Mouse (Mus musculus): Measurements from ENCODE around the gene Ank3. TPM values are rescaled to one million over a fixed set of nuclear protein-coding genes. Genes with fewer than 3 reads are reported as not detected.

Ank3 gene
- polyA plus RNA-seq, 1 experiment from 2014 or later = 150 TPM

DNA sequence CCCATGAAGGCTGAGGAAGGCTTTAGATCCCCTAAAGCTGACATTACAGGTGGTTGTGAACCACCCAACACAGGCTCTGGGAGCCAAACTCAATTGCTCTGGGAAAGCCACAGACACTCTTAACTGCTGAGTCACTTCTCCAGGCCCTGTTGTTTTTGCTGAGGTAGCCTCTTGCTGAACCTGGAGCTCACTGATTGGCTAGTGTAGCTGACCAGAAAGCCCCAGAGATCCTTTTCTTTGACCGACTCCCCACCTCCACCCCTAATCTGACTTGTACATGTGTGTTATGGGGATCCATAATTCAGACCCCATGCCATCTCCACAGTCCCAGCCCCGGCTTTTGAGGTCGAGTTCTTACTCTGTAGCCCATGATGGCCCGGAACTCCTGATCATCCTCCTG is 105.2 kb downstream of the Ank3 start:
- DNase-seq (no peak), ATAC-seq (ENCODE audit: low FRiP score, low TSS enrichment) (no peak)
- Histone ChIP-seq H3K27ac (replicated peaks; ENCODE audit: low read depth, low read length) (no peak overlapping the region), H3K36me3 (ENCODE audit: control insufficient read depth, insufficient read depth, low read length) (no peaks in the 10 kb centered on the region), H3K4me2 (ENCODE audit: low read length) (no peak overlapping the region), H3K4me1 (ENCODE audit: control insufficient read depth, insufficient read depth, low read length) (peaks cover 19% of the 10 kb centered on the region), H3K9ac (replicated peaks; ENCODE audit: low read length) (no peak overlapping the region), H3K9me3 (ENCODE audit: control insufficient read depth, low read length) (no peaks in the 10 kb centered on the region), H3K27me3 (ENCODE audit: control insufficient read depth, insufficient read depth, low read length) (no peaks in the 10 kb centered on the region), H3K4me3 (replicated peaks; ENCODE audit: low read depth, low read length) (no peak overlapping the region)
- WGBS = 88% methylated on average over 4 of the region's 4 CpGs

DNA sequence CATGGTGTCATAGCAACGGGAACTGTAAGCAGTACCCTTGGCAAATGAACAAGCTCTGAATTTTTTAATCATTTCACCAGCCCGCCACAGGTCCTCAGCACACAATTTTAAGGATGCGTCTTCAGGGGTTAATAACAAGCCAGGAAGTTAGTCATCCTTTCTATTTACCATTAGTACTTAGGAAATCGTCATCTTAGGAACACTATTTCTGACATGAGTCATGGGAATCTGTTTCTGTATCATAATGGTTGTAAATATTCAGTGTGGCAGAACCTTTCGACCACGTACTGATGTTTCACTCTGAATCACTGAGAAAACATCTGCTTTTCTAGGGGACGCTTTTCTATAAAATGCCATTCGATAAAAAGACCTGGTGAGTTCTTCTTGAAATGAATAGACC is 109.1 kb downstream of the Ank3 start:
- H3K4me1 ChIP-seq (ENCODE audit: control insufficient read depth, insufficient read depth, low read length) = no peaks in the 10 kb centered on the region
- no peak for ATAC-seq (ENCODE audit: low FRiP score, low TSS enrichment)
- H3K27ac ChIP-seq (replicated peaks; ENCODE audit: low read depth, low read length) = no peak overlapping the region
- no peaks in the 10 kb centered on the region for H3K27me3 ChIP-seq (ENCODE audit: control insufficient read depth, insufficient read depth, low read length)
- H3K4me3 ChIP-seq (replicated peaks; ENCODE audit: low read depth, low read length) = no peak overlapping the region
- 91% methylated on average over 8 of the region's 8 CpGs for WGBS
- no peak overlapping the region for H3K9ac ChIP-seq (replicated peaks; ENCODE audit: low read length)
- no peak for DNase-seq
- no peaks in the 10 kb centered on the region for H3K9me3 ChIP-seq (ENCODE audit: control insufficient read depth, low read length)
- no peaks in the 10 kb centered on the region for H3K36me3 ChIP-seq (ENCODE audit: control insufficient read depth, insufficient read depth, low read length)
- no peak overlapping the region for H3K4me2 ChIP-seq (ENCODE audit: low read length)

DNA sequence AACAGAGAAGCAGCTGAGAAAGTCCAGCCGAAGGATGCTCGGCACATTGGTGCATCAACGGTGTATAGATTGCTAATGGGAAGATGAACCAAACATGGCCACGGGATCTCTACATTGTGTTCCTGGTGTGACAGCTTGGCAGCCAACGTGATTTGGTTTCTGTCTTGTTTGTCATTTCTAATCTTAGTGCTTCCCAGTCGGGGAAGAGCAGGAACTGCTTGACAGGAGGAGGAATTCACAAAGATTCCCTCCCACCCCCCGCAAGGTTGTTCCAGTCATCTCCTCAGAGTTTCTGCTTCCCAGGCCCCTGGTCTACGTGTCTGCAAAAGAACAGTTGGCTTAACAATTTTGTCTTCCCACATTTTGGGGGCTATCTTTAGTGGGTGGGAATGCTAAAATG is 111.8 kb downstream of the Ank3 start:
- no peak overlapping the region for H3K4me3 ChIP-seq (replicated peaks; ENCODE audit: low read depth, low read length)
- H3K4me2 ChIP-seq (ENCODE audit: low read length) = no peak overlapping the region
- H3K9me3 ChIP-seq (ENCODE audit: control insufficient read depth, low read length) = no peaks in the 10 kb centered on the region
- H3K27ac ChIP-seq (replicated peaks; ENCODE audit: low read depth, low read length) = no peak overlapping the region
- no peak overlapping the region for H3K9ac ChIP-seq (replicated peaks; ENCODE audit: low read length)
- no peaks in the 10 kb centered on the region for H3K27me3 ChIP-seq (ENCODE audit: control insufficient read depth, insufficient read depth, low read length)
- 85% methylated on average over 8 of the region's 8 CpGs for WGBS
- H3K4me1 ChIP-seq (ENCODE audit: control insufficient read depth, insufficient read depth, low read length) = no peaks in the 10 kb centered on the region
- ATAC-seq (ENCODE audit: low FRiP score, low TSS enrichment) (no peak), DNase-seq (no peak)
- H3K36me3 ChIP-seq (ENCODE audit: control insufficient read depth, insufficient read depth, low read length) = no peaks in the 10 kb centered on the region

DNA sequence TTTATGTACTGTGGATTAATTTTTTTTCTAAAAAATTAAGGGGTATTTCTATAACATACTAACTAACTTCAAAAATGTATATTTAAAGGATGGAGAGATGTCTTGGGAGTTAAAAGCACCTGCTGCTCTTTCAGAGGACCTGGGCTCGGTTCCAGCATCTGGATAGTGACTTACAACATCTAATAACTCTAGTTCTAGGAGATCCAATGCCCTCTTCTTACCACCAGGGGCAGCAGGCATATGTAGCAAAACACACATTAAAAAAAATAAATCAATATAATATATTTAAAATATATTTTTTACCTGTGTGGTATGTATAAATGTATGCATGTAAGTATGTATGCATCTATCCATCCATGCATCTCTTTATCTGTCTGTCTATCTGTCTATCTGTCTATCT is 112.7 kb downstream of the Ank3 start:
- Histone ChIP-seq H3K9ac (replicated peaks; ENCODE audit: low read length) (no peak overlapping the region), H3K27me3 (ENCODE audit: control insufficient read depth, insufficient read depth, low read length) (no peaks in the 10 kb centered on the region), H3K4me2 (ENCODE audit: low read length) (no peak overlapping the region), H3K36me3 (ENCODE audit: control insufficient read depth, insufficient read depth, low read length) (no peaks in the 10 kb centered on the region), H3K4me1 (ENCODE audit: control insufficient read depth, insufficient read depth, low read length) (no peaks in the 10 kb centered on the region), H3K27ac (replicated peaks; ENCODE audit: low read depth, low read length) (no peak overlapping the region), H3K4me3 (replicated peaks; ENCODE audit: low read depth, low read length) (no peak overlapping the region), H3K9me3 (ENCODE audit: control insufficient read depth, low read length) (no peaks in the 10 kb centered on the region)
- no peak for ATAC-seq (ENCODE audit: low FRiP score, low TSS enrichment)
- WGBS = 89% methylated on average over 1 of the region's 1 CpGs
- no peak for DNase-seq

DNA sequence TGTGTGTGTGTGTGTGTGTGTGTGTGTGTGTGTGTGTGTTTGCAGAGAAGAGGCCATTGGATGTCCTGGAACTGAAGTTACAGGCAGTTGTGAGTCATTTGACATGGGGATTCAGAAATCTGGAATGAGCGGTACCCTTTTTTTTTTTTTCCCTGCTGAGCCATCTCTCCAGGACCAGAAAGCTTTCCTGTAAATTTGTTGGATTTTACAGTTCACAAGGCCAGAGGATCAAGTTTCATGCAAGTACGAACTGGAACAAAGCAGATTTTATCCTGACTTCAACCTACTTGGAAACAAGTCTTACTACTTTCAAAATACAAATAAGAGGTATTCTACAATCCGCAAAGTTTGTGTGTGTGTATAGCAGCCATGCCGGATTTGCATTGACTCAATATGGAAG is 123.4 kb downstream of the Ank3 start:
- no peak overlapping the region for H3K27ac ChIP-seq (replicated peaks; ENCODE audit: low read depth, low read length)
- WGBS = 84% methylated on average over 4 of the region's 4 CpGs
- H3K27me3 ChIP-seq (ENCODE audit: control insufficient read depth, insufficient read depth, low read length) = no peaks in the 10 kb centered on the region
- no peak for DNase-seq
- H3K9me3 ChIP-seq (ENCODE audit: control insufficient read depth, low read length) = no peaks in the 10 kb centered on the region
- no peak overlapping the region for H3K4me3 ChIP-seq (replicated peaks; ENCODE audit: low read depth, low read length)
- H3K36me3 ChIP-seq (ENCODE audit: control insufficient read depth, insufficient read depth, low read length) = no peaks in the 10 kb centered on the region
- no peak overlapping the region for H3K9ac ChIP-seq (replicated peaks; ENCODE audit: low read length)
- no peaks in the 10 kb centered on the region for H3K4me1 ChIP-seq (ENCODE audit: control insufficient read depth, insufficient read depth, low read length)
- no peak for ATAC-seq (ENCODE audit: low FRiP score, low TSS enrichment)
- no peak overlapping the region for H3K4me2 ChIP-seq (ENCODE audit: low read length)

DNA sequence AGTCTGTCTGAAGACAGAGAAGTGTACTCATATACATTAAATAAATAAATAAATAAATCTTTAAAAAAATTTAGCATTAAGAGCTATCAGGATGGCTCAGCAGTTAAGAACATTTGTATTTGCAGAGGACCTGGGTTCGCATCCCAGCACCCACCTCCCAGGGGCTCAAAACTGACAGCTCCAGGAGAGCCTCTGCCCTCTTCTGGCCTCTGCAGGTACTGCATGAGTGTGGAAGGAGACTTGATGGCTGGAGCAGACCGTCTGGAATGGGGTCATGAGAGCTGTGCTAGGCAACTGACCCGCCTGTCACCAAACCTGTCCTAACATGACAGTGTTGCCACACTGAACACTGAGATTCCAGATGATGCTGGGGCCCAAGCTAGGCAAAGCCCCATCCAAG is 124.6 kb downstream of the Ank3 start:
- no peak for DNase-seq
- 78% methylated on average over 3 of the region's 3 CpGs for WGBS
- Histone ChIP-seq H3K9me3 (ENCODE audit: control insufficient read depth, low read length) (no peaks in the 10 kb centered on the region), H3K9ac (replicated peaks; ENCODE audit: low read length) (no peak overlapping the region), H3K4me2 (ENCODE audit: low read length) (no peak overlapping the region), H3K36me3 (ENCODE audit: control insufficient read depth, insufficient read depth, low read length) (no peaks in the 10 kb centered on the region), H3K27ac (replicated peaks; ENCODE audit: low read depth, low read length) (no peak overlapping the region), H3K27me3 (ENCODE audit: control insufficient read depth, insufficient read depth, low read length) (no peaks in the 10 kb centered on the region), H3K4me3 (replicated peaks; ENCODE audit: low read depth, low read length) (no peak overlapping the region), H3K4me1 (ENCODE audit: control insufficient read depth, insufficient read depth, low read length) (no peaks in the 10 kb centered on the region)
- no peak for ATAC-seq (ENCODE audit: low FRiP score, low TSS enrichment)

DNA sequence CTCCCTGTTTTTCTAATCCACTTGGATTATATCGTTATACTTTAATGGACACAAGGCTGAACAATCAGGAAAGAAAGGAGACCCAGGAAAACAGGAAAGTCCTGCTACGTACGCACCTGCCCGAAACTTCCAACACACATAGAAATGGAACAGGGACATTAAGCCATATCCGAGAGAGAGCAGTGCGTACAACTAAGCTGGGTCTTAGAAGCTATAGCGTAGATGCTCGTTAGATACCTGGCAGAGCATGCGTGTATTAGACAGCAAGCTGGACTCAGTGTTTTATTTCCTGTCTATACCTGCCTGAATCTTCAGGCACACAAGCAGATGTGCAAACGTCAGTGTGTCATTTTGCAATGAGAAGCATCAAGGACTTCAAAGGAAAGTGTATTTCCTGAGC is 128.7 kb downstream of the Ank3 start:
- no peaks in the 10 kb centered on the region for H3K36me3 ChIP-seq (ENCODE audit: control insufficient read depth, insufficient read depth, low read length)
- WGBS = 52% methylated on average over 10 of the region's 10 CpGs
- H3K9ac ChIP-seq (replicated peaks; ENCODE audit: low read length) = no peak overlapping the region
- no peak overlapping the region for H3K27ac ChIP-seq (replicated peaks; ENCODE audit: low read depth, low read length)
- H3K4me1 ChIP-seq (ENCODE audit: control insufficient read depth, insufficient read depth, low read length) = 0 out of 2 replicates have a peak, but pooled peaks cover 1% of the 10 kb centered on the region
- H3K27me3 ChIP-seq (ENCODE audit: control insufficient read depth, insufficient read depth, low read length) = no peaks in the 10 kb centered on the region
- ATAC-seq (ENCODE audit: low FRiP score, low TSS enrichment) (no peak), DNase-seq (no peak)
- no peaks in the 10 kb centered on the region for H3K9me3 ChIP-seq (ENCODE audit: control insufficient read depth, low read length)
- no peak overlapping the region for H3K4me3 ChIP-seq (replicated peaks; ENCODE audit: low read depth, low read length)
- no peak overlapping the region for H3K4me2 ChIP-seq (ENCODE audit: low read length)

DNA sequence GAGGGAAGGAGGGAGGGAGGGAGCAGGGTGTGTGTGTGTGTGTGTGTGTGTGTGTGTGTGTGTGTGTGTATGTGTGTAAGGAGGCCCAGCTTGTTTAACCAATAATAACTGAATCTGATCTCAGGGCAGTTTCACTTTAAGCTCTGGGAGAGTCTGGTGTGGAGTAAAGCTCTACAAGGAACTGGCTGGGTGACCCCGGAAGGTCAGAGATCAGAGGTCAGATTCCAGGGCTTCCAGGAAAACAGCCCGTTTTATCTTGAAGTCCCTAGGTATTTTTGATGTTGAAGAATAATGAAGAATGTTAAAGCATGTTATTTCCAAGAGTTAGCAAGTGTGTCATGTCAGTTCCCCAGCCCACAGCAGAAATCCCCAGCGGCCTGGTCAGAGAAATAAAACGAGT is 130.2 kb downstream of the Ank3 start:
- WGBS = 63% methylated on average over 4 of the region's 4 CpGs
- Histone ChIP-seq H3K9ac (replicated peaks; ENCODE audit: low read length) (no peak overlapping the region), H3K27ac (replicated peaks; ENCODE audit: low read depth, low read length) (no peak overlapping the region), H3K4me3 (replicated peaks; ENCODE audit: low read depth, low read length) (no peak overlapping the region), H3K36me3 (ENCODE audit: control insufficient read depth, insufficient read depth, low read length) (no peaks in the 10 kb centered on the region), H3K4me2 (ENCODE audit: low read length) (no peak overlapping the region), H3K4me1 (ENCODE audit: control insufficient read depth, insufficient read depth, low read length) (peaks cover 8% of the 10 kb centered on the region; the same call in 1 of the 2 replicates), H3K27me3 (ENCODE audit: control insufficient read depth, insufficient read depth, low read length) (no peaks in the 10 kb centered on the region), H3K9me3 (ENCODE audit: control insufficient read depth, low read length) (no peaks in the 10 kb centered on the region)
- DNase-seq (no peak), ATAC-seq (ENCODE audit: low FRiP score, low TSS enrichment) (no peak)

DNA sequence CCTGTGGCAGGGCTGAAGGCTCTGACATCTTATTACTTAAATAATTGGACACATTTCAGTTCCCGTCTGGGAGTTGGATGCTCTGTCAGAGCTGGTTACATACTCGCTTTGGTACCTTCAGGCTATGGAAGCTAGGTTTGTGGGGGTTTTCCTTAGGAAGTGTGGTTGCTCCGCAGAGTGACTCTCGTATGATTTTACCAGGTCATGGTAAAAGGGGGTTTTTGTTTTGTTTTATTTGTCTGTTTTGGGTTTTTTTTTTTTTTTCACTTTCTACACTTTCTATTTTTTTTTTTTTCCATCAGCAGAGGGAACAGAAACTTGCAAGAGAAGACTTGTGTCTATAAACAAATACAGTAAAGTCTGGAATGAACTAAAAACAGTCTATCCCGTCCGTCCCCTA is 131.8 kb downstream of the Ank3 start:
- H3K9me3 ChIP-seq (ENCODE audit: control insufficient read depth, low read length) = no peaks in the 10 kb centered on the region
- H3K27me3 ChIP-seq (ENCODE audit: control insufficient read depth, insufficient read depth, low read length) = no peaks in the 10 kb centered on the region
- no peak overlapping the region for H3K27ac ChIP-seq (replicated peaks; ENCODE audit: low read depth, low read length)
- no peak overlapping the region for H3K4me3 ChIP-seq (replicated peaks; ENCODE audit: low read depth, low read length)
- ATAC-seq (ENCODE audit: low FRiP score, low TSS enrichment) (no peak), DNase-seq (no peak)
- WGBS = 78% methylated on average over 6 of the region's 6 CpGs
- no peak overlapping the region for H3K9ac ChIP-seq (replicated peaks; ENCODE audit: low read length)
- no peaks in the 10 kb centered on the region for H3K36me3 ChIP-seq (ENCODE audit: control insufficient read depth, insufficient read depth, low read length)
- H3K4me1 ChIP-seq (ENCODE audit: control insufficient read depth, insufficient read depth, low read length) = peaks cover 8% of the 10 kb centered on the region; the same call in 1 of the 2 replicates
- H3K4me2 ChIP-seq (ENCODE audit: low read length) = no peak overlapping the region

All from midbrain, embryonic 14.5 days (tissue).